Mouse (Mus musculus): ENCODE measurements around the gene Ncam2. TPM values are rescaled to one million over a fixed set of nuclear protein-coding genes. Genes with fewer than 3 reads are reported as not detected.

Ncam2 gene
- polyA plus RNA-seq, 1 experiment from 2014 or later: not detected

DNA sequence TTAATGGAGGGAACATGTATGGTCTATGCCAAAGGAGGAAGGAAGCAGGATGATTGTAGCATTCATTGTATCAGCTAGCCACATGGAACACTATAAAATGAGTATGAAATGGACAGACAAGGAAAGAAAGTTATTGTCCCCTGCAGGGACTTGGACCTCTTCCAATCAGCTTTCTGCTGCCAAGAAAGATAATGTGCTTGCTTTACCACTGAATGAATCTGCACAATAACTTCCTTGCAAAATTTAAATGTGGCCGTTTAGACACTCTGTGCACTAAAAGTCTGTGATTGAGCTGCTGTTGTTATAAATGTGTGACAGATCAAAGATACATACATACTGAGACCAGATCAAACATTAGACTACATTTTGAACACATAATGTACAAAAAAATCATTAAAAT, 451.1 kb downstream of the Ncam2 start:
- no peak overlapping the region for H3K4me3 ChIP-seq (ENCODE audit: low read depth, low read length)
- no peak for TF ChIP-seq EP300 (IDR thresholded peaks at IDR 0.05; ENCODE audit: low read depth)
- no peak for TF ChIP-seq CTCF (IDR thresholded peaks at IDR 0.05; ENCODE audit: low read depth)
- no peaks in the 10 kb centered on the region for H3K9me3 ChIP-seq (ENCODE audit: low read length)
- ATAC-seq (no peak), DNase-seq (no peak)
- H3K9ac ChIP-seq (replicated peaks): no peak overlapping the region
- no peaks in the 10 kb centered on the region for H3K4me1 ChIP-seq (ENCODE audit: insufficient read depth)
- WGBS (ENCODE audit: insufficient replicate concordance): 46% methylated on average over 1 of the region's 1 CpGs
- H3K36me3 ChIP-seq (replicated peaks; ENCODE audit: insufficient read depth, low read length): no peaks in the 10 kb centered on the region
- no peak overlapping the region for H3K4me2 ChIP-seq (ENCODE audit: low read depth, low read length)
- no peak overlapping the region for H3K27ac ChIP-seq (ENCODE audit: low read depth)
- H3K27me3 ChIP-seq (ENCODE audit: insufficient read depth, low read length): no peaks in the 10 kb centered on the region

GRCm38 (mm10) chr16:81656550-81656949, 456.1 kb downstream of the Ncam2 start:
- Histone ChIP-seq H3K27ac (ENCODE audit: low read depth) (no peak overlapping the region), H3K4me1 (ENCODE audit: insufficient read depth) (no peaks in the 10 kb centered on the region), H3K4me2 (ENCODE audit: low read depth, low read length) (no peak overlapping the region), H3K36me3 (replicated peaks; ENCODE audit: insufficient read depth, low read length) (no peaks in the 10 kb centered on the region), H3K9me3 (ENCODE audit: low read length) (no peaks in the 10 kb centered on the region), H3K4me3 (ENCODE audit: low read depth, low read length) (no peak overlapping the region), H3K27me3 (ENCODE audit: insufficient read depth, low read length) (no peaks in the 10 kb centered on the region), H3K9ac (replicated peaks) (no peak overlapping the region)
- ATAC-seq (no peak), DNase-seq (no peak)
- TF ChIP-seq CTCF (IDR thresholded peaks at IDR 0.05; ENCODE audit: low read depth) (no peak), EP300 (IDR thresholded peaks at IDR 0.05; ENCODE audit: low read depth) (no peak)
- 78% methylated on average over 2 of the region's 2 CpGs for WGBS (ENCODE audit: insufficient replicate concordance)

DNA sequence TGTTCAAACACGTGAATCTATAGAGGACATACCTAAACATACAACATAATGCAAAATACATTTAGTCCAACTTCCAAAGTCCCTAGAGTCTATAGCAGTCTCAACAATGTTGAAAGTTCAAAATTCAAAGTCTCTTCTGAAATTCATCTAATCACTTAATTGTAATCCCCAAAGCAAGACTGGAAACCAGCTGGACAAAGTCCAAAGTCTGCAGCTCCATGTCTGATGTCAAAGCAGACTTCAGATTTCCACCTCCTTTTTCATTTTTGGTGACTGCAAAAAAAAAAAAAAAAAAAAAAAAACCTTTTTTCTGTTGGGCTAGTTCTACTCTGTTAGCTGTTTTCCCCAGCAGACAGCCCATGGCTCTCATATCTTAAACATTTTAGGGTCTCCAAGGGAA, 473.4 kb downstream of the Ncam2 start:
- no peaks in the 10 kb centered on the region for H3K4me1 ChIP-seq (ENCODE audit: insufficient read depth)
- 58% methylated on average over 1 of the region's 1 CpGs for WGBS (ENCODE audit: insufficient replicate concordance)
- no peak overlapping the region for H3K9ac ChIP-seq (replicated peaks)
- ATAC-seq (no peak), DNase-seq (no peak)
- H3K27me3 ChIP-seq (ENCODE audit: insufficient read depth, low read length): no peaks in the 10 kb centered on the region
- H3K9me3 ChIP-seq (ENCODE audit: low read length): no peaks in the 10 kb centered on the region; the same call in 1 of the 2 replicates
- H3K4me2 ChIP-seq (ENCODE audit: low read depth, low read length): no peak overlapping the region
- H3K36me3 ChIP-seq (replicated peaks; ENCODE audit: insufficient read depth, low read length): no peaks in the 10 kb centered on the region
- H3K4me3 ChIP-seq (ENCODE audit: low read depth, low read length): no peak overlapping the region
- TF ChIP-seq EP300 (IDR thresholded peaks at IDR 0.05; ENCODE audit: low read depth) (no peak), CTCF (IDR thresholded peaks at IDR 0.05; ENCODE audit: low read depth) (no peak)
- no peak overlapping the region for H3K27ac ChIP-seq (ENCODE audit: low read depth)

- Histone ChIP-seq H3K9ac (replicated peaks) (no peak overlapping the region), H3K4me2 (ENCODE audit: low read depth, low read length) (no peak overlapping the region), H3K36me3 (replicated peaks; ENCODE audit: insufficient read depth, low read length) (no peaks in the 10 kb centered on the region), H3K27me3 (ENCODE audit: insufficient read depth, low read length) (no peaks in the 10 kb centered on the region), H3K4me1 (ENCODE audit: insufficient read depth) (no peaks in the 10 kb centered on the region), H3K27ac (ENCODE audit: low read depth) (no peak overlapping the region), H3K9me3 (ENCODE audit: low read length) (no peaks in the 10 kb centered on the region; the same call in 1 of the 2 replicates), H3K4me3 (ENCODE audit: low read depth, low read length) (no peak overlapping the region)
- 50% methylated on average over 1 of the region's 1 CpGs for WGBS (ENCODE audit: insufficient replicate concordance)
- DNase-seq: no peak
- TF ChIP-seq EP300 (IDR thresholded peaks at IDR 0.05; ENCODE audit: low read depth): no peak
- no peak for TF ChIP-seq CTCF (IDR thresholded peaks at IDR 0.05; ENCODE audit: low read depth)
- no peak for ATAC-seq
These were observed 475.0 kb downstream of the Ncam2 start for GRCm38 (mm10) chr16:81675546-81675945.

Data from liver, postnatal 0 days (tissue).